Mouse (Mus musculus): ENCODE results near the gene Cd180. TPM values are rescaled to one million over a fixed set of nuclear protein-coding genes. Genes with fewer than 3 reads are reported as not detected.

The Cd180 gene
- polyA plus RNA-seq, 1 experiment from 2014 or later = 0.10 TPM

DNA sequence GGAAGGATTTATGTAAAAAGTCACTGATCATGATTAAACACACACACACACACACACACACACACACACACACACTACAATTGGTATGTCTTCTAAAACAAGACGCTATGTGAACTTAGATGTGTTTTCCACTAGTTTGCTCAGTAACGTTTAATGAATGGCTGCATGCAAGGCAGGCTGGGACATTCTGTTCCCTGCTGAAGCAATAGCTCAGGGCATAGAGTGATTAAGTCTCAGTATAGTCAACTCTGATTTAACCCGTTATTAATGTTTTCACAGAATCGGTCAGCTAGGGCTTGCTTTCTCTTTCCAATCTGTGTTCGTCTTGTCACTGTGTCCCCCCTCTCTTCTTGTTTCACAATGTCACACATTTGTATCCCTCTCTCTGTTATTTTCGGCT is 82.1 kb downstream of the Cd180 start:
- no peak for DNase-seq (ENCODE audit: low spot score)
- Histone ChIP-seq H3K36me3 (replicated peaks) (peaks cover 57% of the 10 kb centered on the region), H3K9me3 (no peaks in the 10 kb centered on the region), H3K27me3 (replicated peaks; ENCODE audit: low read depth, poor library complexity, severe bottlenecking) (no peaks in the 10 kb centered on the region), H3K27ac (replicated peaks) (no peak overlapping the region), H3K4me1 (peaks cover 16% of the 10 kb centered on the region), H3K4me3 (no peak overlapping the region)
- WGBS = 85% methylated on average over 6 of the region's 6 CpGs

DNA sequence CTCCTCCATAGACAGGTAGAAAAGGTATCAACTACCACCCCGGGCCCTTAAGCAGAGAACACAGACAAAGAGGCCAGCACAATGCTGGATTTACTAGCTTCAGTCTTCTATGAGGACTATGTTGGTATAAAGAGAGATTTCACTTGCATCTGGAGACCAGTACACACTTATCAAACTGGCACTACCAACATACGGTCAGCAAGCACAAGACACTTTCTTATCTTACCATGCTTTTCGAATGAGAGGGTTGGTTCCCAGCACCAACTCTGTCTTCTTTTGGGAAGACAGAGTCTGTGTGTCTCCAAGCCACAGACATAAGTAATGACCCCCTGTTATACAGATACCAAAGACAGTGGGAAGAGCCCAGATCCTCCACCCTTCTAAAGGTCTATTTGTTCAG is 85.5 kb downstream of the Cd180 start:
- no peak overlapping the region for H3K27ac ChIP-seq (replicated peaks)
- no peak overlapping the region for H3K4me3 ChIP-seq
- WGBS = 93% methylated on average over 3 of the region's 3 CpGs
- peaks cover 61% of the 10 kb centered on the region for H3K36me3 ChIP-seq (replicated peaks)
- no peaks in the 10 kb centered on the region for H3K9me3 ChIP-seq
- no peak for DNase-seq (ENCODE audit: low spot score)
- H3K27me3 ChIP-seq (replicated peaks; ENCODE audit: low read depth, poor library complexity, severe bottlenecking) = no peaks in the 10 kb centered on the region
- H3K4me1 ChIP-seq = peaks cover 13% of the 10 kb centered on the region

DNA sequence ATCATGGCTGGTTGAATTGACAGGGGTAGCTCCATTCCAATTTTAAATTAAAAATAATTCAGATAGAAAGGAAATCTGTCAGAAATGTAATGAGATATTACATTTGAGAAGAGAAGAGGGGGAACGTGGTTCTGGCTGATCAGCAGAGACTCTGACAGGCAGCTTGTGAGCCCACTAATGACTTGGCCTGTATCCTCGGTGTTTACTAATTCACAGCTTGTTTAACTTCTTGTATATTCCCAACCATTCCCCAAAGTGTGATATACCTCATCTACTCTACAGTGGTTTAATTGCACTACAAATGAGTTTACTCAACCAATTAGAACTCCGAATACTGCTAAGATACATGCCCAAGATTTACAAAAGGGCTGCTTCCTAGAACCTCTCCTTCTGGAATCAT is 85.9 kb downstream of the Cd180 start:
- Histone ChIP-seq H3K27ac (replicated peaks) (no peak overlapping the region), H3K4me1 (peaks cover 10% of the 10 kb centered on the region), H3K27me3 (replicated peaks; ENCODE audit: low read depth, poor library complexity, severe bottlenecking) (no peaks in the 10 kb centered on the region), H3K4me3 (no peak overlapping the region), H3K36me3 (replicated peaks) (peaks cover 57% of the 10 kb centered on the region), H3K9me3 (no peaks in the 10 kb centered on the region)
- DNase-seq (ENCODE audit: low spot score) = no peak
- whole genome bisulfite sequencing = 91% methylated on average over 3 of the region's 3 CpGs

DNA sequence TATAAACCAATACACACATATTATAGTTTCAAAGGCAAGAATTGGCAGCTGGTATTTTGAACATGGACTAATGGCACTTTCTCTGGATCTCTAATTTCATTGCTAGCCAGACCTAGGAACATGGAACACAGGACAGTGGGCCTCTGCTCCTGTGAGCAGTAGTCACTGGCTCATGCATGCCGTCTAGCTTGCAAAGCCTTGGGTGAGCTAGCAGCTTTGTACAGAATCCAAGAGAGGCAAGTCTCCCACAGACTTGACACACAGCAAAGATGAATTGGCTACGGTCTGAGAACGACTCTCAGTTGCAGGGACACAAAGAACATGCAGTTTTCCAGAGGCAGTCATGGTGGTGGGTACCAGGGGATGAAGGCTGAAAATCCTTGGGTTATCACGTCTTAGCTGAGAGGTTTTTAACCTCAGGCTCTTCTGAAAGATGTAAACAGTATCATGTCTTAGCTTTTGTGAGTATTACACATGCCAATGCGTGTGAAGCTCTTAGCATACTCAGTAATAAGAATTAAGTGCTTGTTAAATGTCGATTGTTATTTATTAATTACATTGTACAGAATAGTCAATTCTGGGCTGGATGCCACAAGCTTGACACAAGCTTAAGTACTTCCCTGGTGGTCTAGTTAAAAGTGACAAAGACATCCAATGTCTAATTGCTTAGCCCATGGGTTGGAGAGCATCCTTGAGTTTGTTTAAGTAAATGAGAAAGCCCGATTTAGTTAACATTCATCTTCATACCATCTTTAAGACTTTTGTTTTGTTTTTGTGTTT is 90.4 kb downstream of the Cd180 start:
- Histone ChIP-seq H3K4me3 (no peak overlapping the region), H3K4me1 (no peaks in the 10 kb centered on the region), H3K9me3 (no peaks in the 10 kb centered on the region), H3K36me3 (replicated peaks) (peaks cover 66% of the 10 kb centered on the region), H3K27me3 (replicated peaks; ENCODE audit: low read depth, poor library complexity, severe bottlenecking) (no peaks in the 10 kb centered on the region), H3K27ac (replicated peaks) (no peak overlapping the region)
- 89% methylated on average over 7 of the region's 7 CpGs for WGBS
- no peak for DNase-seq (ENCODE audit: low spot score)

DNA sequence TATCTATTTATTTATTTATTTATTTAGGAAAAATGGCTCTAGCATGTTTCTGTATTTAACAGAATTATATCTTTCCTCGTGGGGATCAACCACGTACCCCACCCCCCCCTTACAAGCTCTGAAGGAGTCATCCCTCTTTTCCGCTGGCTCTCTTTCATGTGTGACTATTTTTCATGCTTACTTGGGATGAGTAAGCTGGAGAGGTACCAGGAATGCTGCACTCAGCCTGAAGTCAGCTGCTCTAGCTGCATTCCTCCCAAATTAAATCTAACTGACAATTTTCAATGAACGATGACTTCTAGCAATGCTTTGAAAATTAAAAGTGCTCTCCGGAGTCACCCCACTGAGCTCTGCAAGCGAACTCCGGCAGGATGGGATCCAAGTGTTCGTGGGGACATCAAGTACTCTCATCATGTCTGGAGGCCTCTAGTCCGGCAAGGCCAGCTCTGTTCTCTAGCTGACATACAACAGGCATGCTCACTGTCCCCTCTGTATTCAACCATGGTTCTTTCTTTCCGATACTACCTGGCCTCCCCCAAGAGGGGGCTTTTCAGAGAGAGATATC is 93.4 kb downstream of the Cd180 start:
- Histone ChIP-seq H3K4me1 (peaks cover 12% of the 10 kb centered on the region), H3K4me3 (no peak overlapping the region), H3K27ac (replicated peaks) (no peak overlapping the region), H3K36me3 (replicated peaks) (peaks cover 44% of the 10 kb centered on the region), H3K9me3 (no peaks in the 10 kb centered on the region), H3K27me3 (replicated peaks; ENCODE audit: low read depth, poor library complexity, severe bottlenecking) (no peaks in the 10 kb centered on the region)
- DNase-seq (ENCODE audit: low spot score) = no peak
- 94% methylated on average over 10 of the region's 10 CpGs for WGBS
